Mouse (Mus musculus) E14TG2a.4 (cell line): ENCODE results near the gene Egflam.

Source experiments
- CTCF ChIP-seq: conservative IDR thresholded peaks from 2 replicates; pipeline ENCODE4 v1.5.1; 2014; ENCODE audit warnings: low read length
- POU5F1 ChIP-seq: IDR thresholded peaks from 2 replicates; pipeline ENCODE4 v1.6.1; 2014; ENCODE audit warnings: low read length, borderline replicate concordance

DNA sequence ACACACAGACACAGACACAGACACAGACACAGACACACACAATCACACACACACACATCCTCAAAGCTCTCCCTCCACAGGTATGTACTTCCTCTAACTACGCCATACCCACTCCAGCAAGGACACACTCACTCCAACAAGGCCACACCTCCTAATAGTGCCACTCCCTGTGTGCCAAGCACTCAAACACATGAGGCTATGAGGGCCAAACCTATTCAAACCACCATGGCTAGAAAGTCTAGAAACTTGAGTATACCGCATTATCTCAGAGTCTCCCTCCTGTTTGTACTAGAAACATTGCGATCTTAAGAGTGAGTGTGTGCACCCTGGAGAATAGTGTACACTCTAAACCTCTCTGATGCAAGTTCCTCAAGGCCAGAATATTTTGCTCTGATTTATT, 182.3 kb downstream of the Egflam start:
- TF ChIP-seq CTCF (no peak), POU5F1 (no peak)
